Mouse (Mus musculus): Measurements from ENCODE around the gene Ly6g5b.

Gene Ly6g5b

GRCm38 (mm10) chr17:35115046-35116019, at the start of gene Ly6g5b:
Gene Ly6g5b, minus strand, starts transcription at chr17:35115428.
- no peak for DNase-seq

DNA sequence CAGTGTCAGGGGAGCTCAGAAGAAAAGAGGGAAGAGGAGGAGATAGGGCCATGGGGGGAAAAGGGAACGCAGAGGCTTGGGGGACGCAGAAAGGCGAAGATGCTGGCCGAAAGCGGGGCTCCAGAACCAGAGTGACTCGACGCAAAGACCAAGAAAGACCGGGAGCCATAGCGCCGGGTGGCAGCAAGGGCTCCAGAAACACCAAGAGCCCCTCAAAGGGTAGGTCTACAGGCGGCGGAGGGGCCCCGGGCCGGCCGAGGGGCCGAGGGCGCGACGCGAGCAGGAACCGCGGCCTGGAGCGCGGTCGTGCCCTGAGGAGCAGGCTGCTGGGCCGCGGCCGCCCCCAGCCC, 49.0 kb upstream of the Ly6g5b start:
- DNase-seq = no peak

GRCm38 (mm10) chr17:35163326-35164081, 48.3 kb upstream of the Ly6g5b start:
- no peak for DNase-seq

DNA sequence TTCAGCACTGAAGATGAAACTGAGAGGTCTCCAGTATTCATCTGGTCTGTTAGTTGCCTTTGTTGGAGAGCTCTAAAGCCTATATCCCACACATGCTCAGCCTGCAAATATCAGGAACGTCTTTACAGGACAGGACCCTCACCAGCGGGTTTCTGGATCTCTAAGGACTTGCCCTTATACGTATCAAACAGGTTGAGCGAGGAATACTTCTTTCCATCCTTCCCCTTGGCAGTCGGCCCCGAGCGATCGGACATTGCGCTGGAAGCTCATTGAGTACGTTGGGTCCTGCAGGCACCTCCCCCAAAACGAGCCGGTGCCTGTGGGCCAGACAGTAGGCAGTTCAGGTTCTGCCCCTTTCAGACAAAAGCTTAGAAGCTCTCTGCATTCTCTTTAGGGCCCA, 47.5 kb upstream of the Ly6g5b start:
- no peak for DNase-seq

GRCm38 (mm10) chr17:35162121-35162520, 46.9 kb upstream of the Ly6g5b start:
- no peak for DNase-seq

GRCm38 (mm10) chr17:35161421-35161820, 46.2 kb upstream of the Ly6g5b start:
- DNase-seq = no peak

- no peak for DNase-seq
These were observed 44.4 kb upstream of the Ly6g5b start for GRCm38 (mm10) chr17:35159638-35160037.

DNA sequence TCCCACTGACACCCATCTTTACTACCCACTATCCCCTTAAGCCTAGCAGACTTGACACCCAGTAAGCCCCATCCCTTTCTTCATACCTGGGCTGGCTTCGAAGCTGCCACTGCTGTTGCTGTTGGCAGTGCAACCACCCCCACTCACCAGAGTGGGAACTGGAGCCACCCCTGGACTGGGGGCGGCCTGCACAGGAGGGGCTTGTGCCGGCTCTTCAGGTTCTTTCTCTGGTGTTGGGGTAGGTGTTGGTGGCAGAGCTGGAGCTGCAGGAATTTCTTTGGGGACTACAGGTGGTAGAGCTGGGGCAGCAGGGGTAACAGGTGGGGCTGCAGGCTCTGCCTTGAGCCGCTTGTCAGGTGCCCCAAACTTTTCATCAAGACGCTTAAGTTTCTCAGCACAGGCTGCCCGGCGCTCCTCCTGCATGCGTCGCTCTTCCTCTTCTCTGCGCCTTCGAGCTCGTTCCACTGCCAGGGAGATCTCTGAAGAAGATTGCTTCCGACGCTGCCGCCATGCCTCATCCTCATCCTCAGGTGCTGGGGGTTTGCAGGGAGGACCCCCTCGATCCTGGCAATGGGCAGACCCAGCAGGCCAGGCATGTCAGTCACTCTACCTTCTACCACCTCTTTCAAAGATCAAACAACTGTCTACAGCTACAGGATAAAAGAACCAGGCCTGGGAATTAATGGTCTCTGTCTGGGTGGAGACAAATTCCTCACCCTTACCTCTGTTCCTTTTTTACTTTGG, 43.8 kb upstream of the Ly6g5b start:
- no peak for DNase-seq

- DNase-seq = no peak
These were observed 42.5 kb upstream of the Ly6g5b start for GRCm38 (mm10) chr17:35157661-35158175.

DNA sequence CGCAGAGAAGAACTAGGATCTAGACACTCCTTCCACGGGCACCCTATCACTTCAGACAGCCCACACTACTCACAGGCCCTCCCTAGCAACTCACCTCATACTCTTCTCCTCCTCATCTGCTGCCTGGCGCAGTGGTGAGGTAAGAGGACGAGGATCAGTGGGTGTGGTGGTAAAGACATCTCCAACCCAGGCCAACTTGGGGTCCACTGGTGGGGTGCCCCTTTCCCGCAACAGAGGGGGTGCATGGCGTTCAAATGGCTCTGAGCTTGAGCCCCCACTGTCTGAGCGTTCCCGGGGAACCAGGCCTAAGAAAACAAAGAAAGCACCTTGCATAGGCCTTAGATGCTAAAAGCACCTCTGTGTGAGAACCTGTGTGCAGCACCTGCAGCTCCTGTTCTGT, 42.0 kb upstream of the Ly6g5b start:
- DNase-seq = no peak

- no peak for DNase-seq
These were observed 41.4 kb upstream of the Ly6g5b start for GRCm38 (mm10) chr17:35156461-35157200.

GRCm38 (mm10) chr17:35155451-35155850, 40.2 kb upstream of the Ly6g5b start:
- no peak for DNase-seq

DNA sequence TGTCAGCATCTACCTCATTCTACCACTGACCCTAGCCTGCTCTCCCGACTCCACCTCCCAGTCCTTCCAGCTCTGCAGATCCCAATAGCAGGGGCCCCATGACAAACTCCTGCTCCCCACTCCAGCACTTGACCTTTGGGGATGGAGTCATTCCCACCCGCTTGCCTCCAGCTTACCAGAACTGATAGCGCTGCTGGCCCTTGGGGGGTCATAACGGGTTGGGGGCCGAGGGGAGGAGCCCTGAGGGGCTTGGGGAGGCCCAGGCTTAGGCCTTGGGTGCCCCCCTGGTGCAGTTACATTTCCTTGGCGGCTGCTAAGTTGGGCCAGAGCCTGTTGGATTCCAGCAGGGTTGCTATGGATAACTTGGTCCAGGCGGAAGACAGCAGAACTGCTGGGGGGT, 39.4 kb upstream of the Ly6g5b start:
- DNase-seq = no peak

DNA sequence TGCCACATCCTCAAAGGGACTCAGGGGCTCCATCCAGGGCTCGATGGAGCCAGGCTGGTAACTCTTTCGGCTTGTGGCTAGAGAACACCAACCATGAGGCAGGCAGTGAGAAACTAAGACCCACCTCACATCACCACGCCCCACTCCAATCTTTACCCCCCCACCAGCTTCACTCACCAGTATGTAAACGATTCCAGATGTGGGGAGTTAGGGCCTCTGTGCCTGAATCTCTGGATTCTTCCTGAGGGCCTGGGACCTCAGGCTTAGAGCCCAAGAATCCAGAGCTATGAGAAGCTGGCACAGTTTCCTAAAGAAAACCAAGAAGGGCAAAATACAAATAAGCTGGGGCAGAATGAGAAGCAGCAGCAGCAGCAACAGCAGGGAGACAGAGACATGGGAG, 38.7 kb upstream of the Ly6g5b start:
- DNase-seq = no peak

DNA sequence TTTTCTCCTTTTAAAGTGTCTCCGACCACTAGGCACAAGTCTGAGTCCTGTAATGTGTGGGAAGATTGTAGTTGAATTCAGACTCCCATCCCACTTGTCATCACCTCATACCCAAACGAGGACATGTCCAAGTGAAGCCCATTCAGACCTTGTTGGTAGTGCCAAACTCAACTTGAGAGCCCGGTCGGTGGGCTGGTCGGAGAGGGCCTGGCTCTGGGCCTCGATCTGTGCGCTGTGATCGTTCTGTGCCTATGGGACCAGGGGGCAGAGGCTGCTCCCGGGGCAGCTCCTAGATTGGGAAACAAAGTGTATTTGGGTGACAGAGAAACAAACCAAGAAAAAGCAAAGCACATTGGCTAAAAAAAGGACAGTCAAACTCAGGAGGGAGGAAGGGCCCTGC, 37.8 kb upstream of the Ly6g5b start:
- no peak for DNase-seq

DNA sequence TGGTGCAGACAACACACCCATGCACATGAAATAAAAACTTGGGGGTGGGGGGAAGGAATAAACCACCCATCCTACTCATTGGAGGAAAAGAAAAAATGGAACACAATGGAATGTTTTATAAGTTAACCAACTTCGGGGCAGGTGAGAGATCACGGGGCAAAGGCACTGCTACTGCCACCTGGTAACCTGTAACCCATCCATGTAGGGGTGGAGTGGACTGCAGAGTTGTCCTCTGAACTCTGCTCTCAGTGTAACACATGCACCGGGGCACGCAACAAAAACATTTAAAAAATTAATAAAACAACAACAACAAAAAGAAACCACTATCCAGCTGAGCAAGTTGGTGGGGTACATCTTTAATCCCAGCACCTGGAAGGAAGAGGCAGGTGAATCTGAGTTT, 36.9 kb upstream of the Ly6g5b start:
- no peak for DNase-seq

DNA sequence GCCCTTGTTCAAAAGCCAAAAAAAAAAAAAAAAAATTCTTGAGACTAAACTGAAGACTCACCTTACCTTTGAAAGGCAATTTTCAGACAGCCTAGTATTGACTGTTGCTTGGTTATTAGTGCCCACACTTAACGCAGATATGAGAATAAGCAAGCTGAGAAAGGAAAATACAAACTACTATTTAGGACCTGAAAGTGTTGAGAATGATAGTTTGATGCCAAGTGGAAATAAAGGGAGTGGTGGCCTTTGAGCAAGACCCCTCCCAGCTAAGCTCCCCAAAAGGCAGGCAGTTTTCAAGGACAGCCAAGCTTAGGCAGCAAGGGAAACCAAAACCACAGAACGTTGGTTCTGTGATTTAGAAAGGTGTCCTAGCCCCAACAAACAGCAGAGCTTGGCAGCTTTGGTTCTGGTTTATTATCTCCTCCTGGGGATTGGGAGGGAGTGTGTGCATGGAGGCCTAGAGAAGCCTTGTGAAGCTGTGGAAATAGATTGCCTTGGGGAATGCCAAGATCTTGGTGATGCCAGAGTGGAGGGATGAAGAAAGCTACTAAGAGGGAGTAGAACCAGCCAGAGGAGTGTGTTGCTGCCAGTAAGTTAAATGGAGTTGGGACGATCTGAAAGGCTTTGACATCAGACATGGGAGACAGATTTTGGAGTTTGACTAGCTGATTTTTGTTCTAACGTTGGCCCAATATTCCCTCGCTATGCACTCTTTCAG, 32.9 kb upstream of the Ly6g5b start:
- no peak for DNase-seq

DNA sequence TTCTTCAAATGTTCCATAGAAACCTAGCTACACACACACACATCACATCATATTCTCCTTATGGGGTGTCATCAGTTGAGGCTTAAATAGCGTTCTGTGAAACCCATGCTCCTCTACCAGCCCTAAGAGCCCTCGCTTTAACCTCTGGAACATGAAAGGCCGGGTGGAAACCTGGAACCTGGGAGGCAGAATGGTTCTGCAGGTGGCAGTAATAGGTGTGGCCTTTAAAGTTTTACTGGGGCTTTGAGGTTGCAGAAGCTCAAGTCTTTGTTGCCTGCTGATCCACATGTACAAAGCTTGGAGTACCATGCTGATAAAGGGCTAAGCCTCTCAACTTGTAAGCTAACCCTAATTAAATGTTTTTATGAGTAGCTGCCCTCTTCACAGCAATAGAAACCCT, 32.1 kb upstream of the Ly6g5b start:
- DNase-seq = no peak

- DNase-seq = no peak
These were observed 30.9 kb upstream of the Ly6g5b start for GRCm38 (mm10) chr17:35146139-35146538.

- no peak for DNase-seq
These were observed 26.7 kb upstream of the Ly6g5b start for GRCm38 (mm10) chr17:35141971-35142370.

- DNase-seq = no peak
These were observed 25.3 kb upstream of the Ly6g5b start for GRCm38 (mm10) chr17:35140490-35140996.

GRCm38 (mm10) chr17:35139269-35139668, 24.0 kb upstream of the Ly6g5b start:
- no peak for DNase-seq

Measured in retina, postnatal 1 day (tissue).